Mouse (Mus musculus): ENCODE data around the gene Ankrd44. TPM values are rescaled to one million over a fixed set of nuclear protein-coding genes. Genes with fewer than 3 reads are reported as not detected.

Ankrd44 gene
- polyA plus RNA-seq, 1 experiment from 2014 or later = 33.0 TPM

DNA sequence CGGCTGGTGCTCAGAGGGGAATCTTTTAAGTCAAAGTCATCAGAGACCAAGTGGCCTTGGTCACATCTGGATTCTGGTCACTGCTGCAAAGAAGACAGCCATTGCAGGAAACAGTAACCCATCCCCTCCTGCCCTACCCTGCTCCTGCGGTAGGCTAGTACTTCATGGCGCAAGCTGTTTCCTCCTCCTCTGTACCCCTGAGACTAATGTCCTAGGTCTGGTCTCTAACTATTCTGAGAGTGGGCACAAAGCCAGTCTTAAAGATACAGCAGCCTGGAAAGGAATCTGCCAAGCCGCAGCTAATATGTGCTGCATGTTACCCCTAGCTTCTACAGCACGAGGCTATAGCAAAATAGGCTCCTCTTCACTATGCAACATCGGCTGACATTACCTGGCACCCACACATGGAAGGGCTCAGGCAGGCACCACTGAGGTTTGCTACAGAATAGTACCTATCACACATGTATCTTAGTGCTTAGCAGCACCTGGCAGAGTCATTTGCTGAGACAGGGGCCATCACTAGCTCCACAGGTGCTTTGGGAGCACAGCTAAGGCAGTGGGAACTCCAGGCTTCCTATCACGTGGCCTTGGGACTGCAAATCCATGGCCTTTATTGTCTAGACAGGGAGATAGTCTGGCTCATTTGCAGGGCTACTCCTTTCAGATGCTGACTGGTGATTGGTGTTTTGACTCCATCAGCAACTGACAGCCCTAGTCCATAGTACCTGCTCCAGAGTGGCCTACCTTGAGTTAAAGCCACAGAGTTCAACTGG, 13.7 kb downstream of the Ankrd44 start:
- 36% methylated on average over 7 of the region's 7 CpGs for WGBS (ENCODE audit: missing documents)
- no peaks in the 10 kb centered on the region for H3K36me3 ChIP-seq (ENCODE audit: inconsistent target)
- H3K4me3 ChIP-seq (ENCODE audit: inconsistent target) = no peak overlapping the region
- peaks cover 89% of the 10 kb centered on the region for H3K79me2 ChIP-seq (ENCODE audit: inconsistent target)
- no peak overlapping the region for H3K27ac ChIP-seq

DNA sequence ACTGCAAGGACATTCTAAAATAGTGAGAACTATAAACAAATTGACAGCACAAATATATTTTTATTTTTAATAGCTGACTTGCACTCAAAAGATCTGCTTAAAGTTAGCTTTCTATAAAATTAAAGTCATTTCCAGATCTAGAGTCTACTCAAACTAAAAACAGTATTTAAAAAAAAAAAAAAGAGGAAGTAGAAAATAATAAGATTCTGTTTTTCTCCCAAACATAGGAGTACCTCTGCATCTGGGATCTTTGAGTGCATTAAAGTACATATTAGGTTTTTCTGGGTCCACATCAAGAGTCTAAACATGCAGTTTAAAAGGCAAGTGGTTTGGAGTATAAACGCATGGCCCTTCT, 15.0 kb downstream of the Ankrd44 start:
- H3K4me3 ChIP-seq (ENCODE audit: inconsistent target) = no peak overlapping the region
- peaks cover 89% of the 10 kb centered on the region for H3K79me2 ChIP-seq (ENCODE audit: inconsistent target)
- H3K27ac ChIP-seq = peak overlapping the region; percentile 12; the same call in 1 of the 2 replicates
- no peaks in the 10 kb centered on the region for H3K36me3 ChIP-seq (ENCODE audit: inconsistent target)
- 27% methylated on average over 1 of the region's 1 CpGs for WGBS (ENCODE audit: missing documents)

DNA sequence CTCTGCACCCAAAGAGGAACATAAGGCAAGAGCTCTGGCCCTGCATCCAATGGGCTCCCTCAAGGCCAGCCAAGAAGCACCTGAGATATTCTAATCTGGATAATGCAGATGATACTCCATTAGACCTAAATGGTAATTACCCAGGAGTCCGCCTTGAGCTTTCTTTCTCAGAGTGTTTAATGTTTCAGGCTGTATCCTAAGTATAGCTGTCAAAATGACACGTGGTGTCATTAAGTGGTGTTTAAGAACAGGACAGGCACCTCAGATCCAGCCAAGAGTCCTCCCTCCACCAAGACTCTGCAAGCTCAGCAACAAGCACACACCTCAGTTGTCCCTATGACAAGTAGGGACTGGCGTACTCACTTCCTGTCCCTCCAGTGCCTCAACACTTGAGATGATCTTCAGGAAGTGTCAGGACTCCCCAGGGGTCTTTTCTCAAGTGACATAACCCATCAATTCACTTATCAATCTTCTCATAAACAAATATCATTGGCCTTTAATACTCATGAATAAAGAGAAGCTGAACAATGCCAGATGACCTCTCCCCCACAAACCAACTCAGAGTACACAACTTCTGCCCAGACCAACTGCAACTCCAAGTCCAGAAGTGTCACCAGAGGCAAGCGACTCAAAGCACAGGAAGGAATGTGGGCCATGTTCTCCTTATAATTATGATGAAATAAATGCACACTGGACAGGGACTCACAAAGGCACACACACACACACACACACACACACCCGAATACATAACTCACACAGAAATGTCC, 15.5 kb downstream of the Ankrd44 start:
- peak overlapping the region; percentile 12; the same call in 1 of the 2 replicates for H3K27ac ChIP-seq
- peaks cover 89% of the 10 kb centered on the region for H3K79me2 ChIP-seq (ENCODE audit: inconsistent target)
- no peaks in the 10 kb centered on the region for H3K36me3 ChIP-seq (ENCODE audit: inconsistent target)
- H3K4me3 ChIP-seq (ENCODE audit: inconsistent target) = no peak overlapping the region
- WGBS (ENCODE audit: missing documents) = 48% methylated on average over 5 of the region's 5 CpGs

DNA sequence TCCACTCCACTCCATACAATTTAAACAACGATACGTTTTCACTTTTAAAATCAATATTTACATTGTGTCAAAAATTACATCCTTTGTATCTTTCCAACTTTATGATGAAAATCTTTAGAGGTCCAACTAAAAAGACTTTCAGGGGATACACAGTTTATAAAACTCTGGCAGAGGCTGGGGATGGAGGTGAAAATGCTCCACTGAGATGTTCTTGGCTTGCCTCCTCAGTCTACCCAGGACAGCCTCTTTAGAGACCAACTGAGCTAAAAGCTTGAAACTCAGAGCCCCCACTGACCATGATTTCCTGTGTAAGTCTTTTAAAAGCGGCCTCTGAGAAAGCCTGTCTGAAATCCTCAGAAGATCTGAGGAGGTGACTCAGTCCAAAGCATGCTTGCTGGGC, 17.4 kb downstream of the Ankrd44 start:
- Histone ChIP-seq H3K4me3 (ENCODE audit: inconsistent target) (no peak overlapping the region), H3K27ac (no peak overlapping the region), H3K36me3 (ENCODE audit: inconsistent target) (no peaks in the 10 kb centered on the region), H3K79me2 (ENCODE audit: inconsistent target) (peaks cover 99% of the 10 kb centered on the region)
- WGBS (ENCODE audit: missing documents) = 85% methylated on average over 3 of the region's 3 CpGs

DNA sequence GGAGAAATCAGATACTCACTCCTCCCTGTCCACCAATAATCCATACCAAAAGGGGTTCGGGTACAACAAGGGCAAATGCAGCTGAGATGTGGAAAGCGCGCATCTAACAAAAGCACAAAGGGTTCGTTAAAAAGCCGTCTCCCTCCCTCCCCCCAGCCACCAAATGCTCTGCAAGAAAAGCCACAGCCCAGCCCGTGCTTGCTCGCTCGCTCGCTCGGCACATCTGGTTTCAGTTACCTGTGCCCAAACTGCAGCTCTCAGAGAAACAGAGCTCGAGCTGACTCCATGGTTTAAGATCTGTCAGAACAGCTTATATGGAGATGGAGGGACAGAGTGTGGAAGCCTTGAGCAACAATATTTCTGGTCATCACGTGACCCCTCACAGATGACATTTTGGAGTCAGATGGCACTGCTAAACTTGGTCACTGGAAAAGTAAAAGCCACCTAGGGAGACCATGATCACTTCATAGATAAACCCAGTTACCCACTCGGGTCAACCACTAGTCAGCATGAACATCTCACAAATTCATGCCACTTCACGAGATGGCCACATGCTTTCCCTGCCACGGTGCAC, 19.0 kb downstream of the Ankrd44 start:
- no peak overlapping the region for H3K27ac ChIP-seq
- no peak overlapping the region for H3K4me3 ChIP-seq (ENCODE audit: inconsistent target)
- H3K36me3 ChIP-seq (ENCODE audit: inconsistent target) = no peaks in the 10 kb centered on the region
- H3K79me2 ChIP-seq (ENCODE audit: inconsistent target) = peaks cover 100% of the 10 kb centered on the region
- 76% methylated on average over 15 of the region's 15 CpGs for WGBS (ENCODE audit: missing documents)

DNA sequence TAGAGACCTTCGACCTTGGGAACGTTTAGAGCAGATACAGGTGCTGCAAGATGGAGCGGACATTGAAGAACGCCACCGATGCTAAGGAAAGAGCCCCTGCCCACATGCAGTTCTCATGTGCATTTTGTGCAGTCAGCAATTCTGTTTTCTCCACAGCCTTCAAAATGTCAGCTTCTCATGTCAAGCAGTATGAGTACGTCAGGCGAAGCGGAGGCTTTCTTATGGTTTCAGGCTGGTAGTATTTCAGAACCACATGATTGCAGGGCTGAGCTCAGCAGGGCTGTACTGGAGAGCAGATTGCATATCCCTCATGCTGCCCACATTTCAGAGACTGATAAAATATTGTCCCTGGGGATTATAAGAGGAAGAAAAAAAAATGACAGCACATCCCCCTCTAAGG, 19.9 kb downstream of the Ankrd44 start:
- no peak overlapping the region for H3K4me3 ChIP-seq (ENCODE audit: inconsistent target)
- no peaks in the 10 kb centered on the region for H3K36me3 ChIP-seq (ENCODE audit: inconsistent target)
- peaks cover 100% of the 10 kb centered on the region for H3K79me2 ChIP-seq (ENCODE audit: inconsistent target)
- H3K27ac ChIP-seq = no peak overlapping the region
- 93% methylated on average over 8 of the region's 8 CpGs for WGBS (ENCODE audit: missing documents)

DNA sequence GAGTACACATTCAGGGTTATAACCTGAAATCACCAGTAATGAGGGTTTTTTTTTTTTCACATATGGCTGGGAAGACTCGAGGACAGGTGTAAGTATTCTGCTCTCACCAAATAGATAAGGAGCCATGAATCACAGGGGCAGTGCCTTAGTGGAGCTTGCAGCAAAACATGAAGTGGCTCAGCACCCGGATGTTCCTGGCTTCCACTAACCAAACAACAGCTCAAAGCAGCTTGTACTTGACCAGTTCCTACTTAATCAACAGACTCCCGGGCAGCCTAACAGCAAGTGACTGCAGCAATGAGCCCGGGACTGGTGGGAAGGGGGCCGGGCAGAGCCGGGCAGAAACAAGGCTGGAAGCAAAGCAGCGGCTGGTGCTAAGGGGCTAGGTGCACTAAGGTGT, 20.6 kb downstream of the Ankrd44 start:
- H3K79me2 ChIP-seq (ENCODE audit: inconsistent target) = peaks cover 100% of the 10 kb centered on the region
- 73% methylated on average over 7 of the region's 7 CpGs for WGBS (ENCODE audit: missing documents)
- H3K4me3 ChIP-seq (ENCODE audit: inconsistent target) = no peak overlapping the region
- no peak overlapping the region for H3K27ac ChIP-seq
- H3K36me3 ChIP-seq (ENCODE audit: inconsistent target) = no peaks in the 10 kb centered on the region

DNA sequence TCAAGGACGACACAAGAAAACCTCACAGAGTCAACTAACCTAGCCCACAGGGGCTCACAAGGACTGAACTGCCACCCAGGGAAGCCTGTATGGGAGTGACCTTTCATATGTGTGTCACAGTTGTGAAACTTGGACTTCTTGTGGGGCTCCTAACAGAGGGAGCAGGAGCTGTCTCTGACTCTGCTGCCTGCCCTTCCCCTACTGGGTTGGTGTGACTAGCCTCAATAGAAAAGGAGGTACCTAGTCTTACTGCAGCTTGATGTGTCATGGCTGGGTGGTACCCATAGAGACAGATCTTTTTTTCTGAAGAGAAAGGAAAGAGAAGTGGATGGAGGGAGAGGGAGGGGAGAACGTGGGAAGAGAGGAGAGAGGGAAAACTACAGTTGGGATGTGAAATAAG, 22.0 kb downstream of the Ankrd44 start:
- Histone ChIP-seq H3K27ac (no peak overlapping the region), H3K4me3 (ENCODE audit: inconsistent target) (no peak overlapping the region), H3K79me2 (ENCODE audit: inconsistent target) (peaks cover 100% of the 10 kb centered on the region), H3K36me3 (ENCODE audit: inconsistent target) (no peaks in the 10 kb centered on the region)
- WGBS (ENCODE audit: missing documents) = 81% methylated on average over 2 of the region's 2 CpGs

DNA sequence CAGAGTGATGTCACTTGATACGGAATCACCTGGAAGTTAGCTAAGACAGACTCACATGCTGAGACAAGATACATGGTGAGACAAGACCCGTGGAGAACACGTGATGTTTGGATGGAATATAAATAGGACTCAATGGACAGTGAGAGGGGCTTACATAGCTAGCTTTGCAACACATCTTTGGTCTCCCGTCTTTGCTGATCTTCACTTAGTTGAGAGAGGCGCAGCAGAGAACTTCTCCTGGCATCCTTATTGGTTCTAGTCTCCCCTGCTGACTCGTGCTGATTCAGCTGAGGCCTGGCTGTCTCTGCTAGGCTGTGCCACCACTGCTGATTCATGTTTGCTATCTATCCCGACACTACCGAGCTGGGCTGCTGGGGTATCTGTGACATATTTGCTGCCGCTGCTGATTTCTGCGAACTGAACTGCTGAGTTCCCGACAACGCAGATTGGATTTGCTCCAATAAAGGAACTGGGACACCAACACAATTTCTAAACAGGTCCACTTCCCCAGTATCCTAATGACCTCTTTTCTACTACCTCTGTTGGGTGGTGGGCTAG, 23.4 kb downstream of the Ankrd44 start:
- Histone ChIP-seq H3K79me2 (ENCODE audit: inconsistent target) (peaks cover 100% of the 10 kb centered on the region), H3K27ac (no peak overlapping the region), H3K36me3 (ENCODE audit: inconsistent target) (no peaks in the 10 kb centered on the region), H3K4me3 (ENCODE audit: inconsistent target) (no peak overlapping the region)
- 92% methylated on average over 12 of the region's 12 CpGs for WGBS (ENCODE audit: missing documents)

DNA sequence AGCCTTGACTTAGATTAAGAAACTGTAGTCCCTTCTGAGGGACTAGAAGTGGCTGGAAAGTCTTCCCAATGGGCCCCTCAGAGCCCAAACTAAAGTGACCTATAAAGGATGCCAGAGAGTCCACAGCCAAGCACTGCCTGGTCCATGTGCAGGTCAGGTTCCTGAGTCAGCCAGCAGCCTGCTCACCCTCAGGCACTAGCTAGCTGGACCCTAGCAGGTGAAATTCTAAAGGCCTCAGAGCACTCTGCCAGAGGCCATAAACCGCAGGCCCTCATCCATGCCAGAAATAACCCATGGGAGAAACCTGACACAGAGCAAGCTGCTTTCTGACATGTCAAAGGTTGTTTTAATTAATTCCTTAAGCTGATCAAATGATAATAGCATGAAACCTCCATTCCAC, 25.1 kb downstream of the Ankrd44 start:
- 83% methylated on average over 1 of the region's 1 CpGs for WGBS (ENCODE audit: missing documents)
- peaks cover 97% of the 10 kb centered on the region for H3K79me2 ChIP-seq (ENCODE audit: inconsistent target)
- H3K4me3 ChIP-seq (ENCODE audit: inconsistent target) = no peak overlapping the region
- no peaks in the 10 kb centered on the region for H3K36me3 ChIP-seq (ENCODE audit: inconsistent target)
- no peak overlapping the region for H3K27ac ChIP-seq

DNA sequence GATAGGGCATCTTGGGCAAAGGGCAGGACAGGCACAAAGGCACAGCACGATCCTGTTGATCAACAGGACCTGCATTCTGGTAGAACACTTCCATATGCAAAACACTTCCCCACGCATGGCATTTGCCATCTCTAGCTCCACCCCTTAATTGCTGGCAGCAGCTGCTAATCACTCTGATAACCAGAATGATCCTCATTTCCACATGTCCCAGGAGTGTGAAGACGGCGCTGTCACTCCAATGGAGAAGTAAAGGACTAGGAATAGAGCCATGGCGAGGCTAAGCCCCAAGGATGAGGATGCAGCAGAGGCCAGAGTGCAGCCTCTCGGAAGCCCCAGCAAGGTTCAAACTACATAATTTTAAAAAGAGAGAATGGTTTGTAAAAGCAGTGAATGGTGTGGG, 26.9 kb downstream of the Ankrd44 start:
- WGBS (ENCODE audit: missing documents) = 85% methylated on average over 6 of the region's 6 CpGs
- Histone ChIP-seq H3K36me3 (ENCODE audit: inconsistent target) (no peaks in the 10 kb centered on the region), H3K79me2 (ENCODE audit: inconsistent target) (peaks cover 80% of the 10 kb centered on the region), H3K27ac (no peak overlapping the region), H3K4me3 (ENCODE audit: inconsistent target) (no peak overlapping the region)

DNA sequence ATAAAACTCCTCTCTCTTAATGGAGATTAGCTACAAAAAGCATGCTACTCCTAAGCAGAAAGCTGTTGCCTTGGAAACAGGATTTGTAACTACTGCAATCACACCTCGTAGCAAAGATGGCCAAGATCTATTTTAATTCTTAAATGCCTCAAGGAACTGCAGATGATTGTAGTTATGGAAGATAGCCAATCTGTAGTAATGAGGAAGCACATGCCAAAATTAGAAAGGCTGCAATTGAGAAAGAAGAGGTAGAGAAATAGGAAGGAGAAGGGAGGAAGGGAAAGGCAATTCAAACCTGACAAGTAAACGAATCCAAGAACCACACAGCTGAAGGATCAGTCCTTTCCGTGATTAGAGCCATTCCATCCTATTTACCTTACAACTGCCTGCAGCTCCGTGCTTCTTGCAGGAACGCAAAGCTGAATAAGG, 27.5 kb downstream of the Ankrd44 start:
- H3K27ac ChIP-seq = no peak overlapping the region
- peaks cover 75% of the 10 kb centered on the region for H3K79me2 ChIP-seq (ENCODE audit: inconsistent target)
- 15% methylated on average over 5 of the region's 5 CpGs for WGBS (ENCODE audit: missing documents)
- H3K4me3 ChIP-seq (ENCODE audit: inconsistent target) = no peak overlapping the region
- no peaks in the 10 kb centered on the region for H3K36me3 ChIP-seq (ENCODE audit: inconsistent target)

DNA sequence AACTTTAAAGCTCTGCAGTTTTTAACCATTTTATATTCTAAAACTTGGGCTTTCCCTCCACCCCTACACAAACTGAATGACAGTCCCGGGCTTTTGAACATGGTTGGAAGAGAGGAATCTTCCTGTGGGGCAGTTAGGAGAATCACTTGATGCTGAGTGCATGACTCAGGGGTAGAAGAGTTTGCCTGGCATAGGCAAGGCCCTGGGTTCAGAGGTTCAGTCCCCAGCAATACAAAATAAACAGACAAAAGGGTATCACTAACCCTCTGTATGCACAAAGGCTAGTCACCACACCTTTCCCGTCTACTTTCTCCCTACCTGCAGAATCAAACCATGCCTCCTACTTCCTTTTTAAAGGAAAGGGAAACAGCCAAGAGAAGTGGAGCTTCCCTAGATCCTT, 28.5 kb downstream of the Ankrd44 start:
- H3K27ac ChIP-seq = no peak overlapping the region
- peaks cover 65% of the 10 kb centered on the region for H3K79me2 ChIP-seq (ENCODE audit: inconsistent target)
- 84% methylated on average over 2 of the region's 2 CpGs for WGBS (ENCODE audit: missing documents)
- no peak overlapping the region for H3K4me3 ChIP-seq (ENCODE audit: inconsistent target)
- H3K36me3 ChIP-seq (ENCODE audit: inconsistent target) = no peaks in the 10 kb centered on the region

DNA sequence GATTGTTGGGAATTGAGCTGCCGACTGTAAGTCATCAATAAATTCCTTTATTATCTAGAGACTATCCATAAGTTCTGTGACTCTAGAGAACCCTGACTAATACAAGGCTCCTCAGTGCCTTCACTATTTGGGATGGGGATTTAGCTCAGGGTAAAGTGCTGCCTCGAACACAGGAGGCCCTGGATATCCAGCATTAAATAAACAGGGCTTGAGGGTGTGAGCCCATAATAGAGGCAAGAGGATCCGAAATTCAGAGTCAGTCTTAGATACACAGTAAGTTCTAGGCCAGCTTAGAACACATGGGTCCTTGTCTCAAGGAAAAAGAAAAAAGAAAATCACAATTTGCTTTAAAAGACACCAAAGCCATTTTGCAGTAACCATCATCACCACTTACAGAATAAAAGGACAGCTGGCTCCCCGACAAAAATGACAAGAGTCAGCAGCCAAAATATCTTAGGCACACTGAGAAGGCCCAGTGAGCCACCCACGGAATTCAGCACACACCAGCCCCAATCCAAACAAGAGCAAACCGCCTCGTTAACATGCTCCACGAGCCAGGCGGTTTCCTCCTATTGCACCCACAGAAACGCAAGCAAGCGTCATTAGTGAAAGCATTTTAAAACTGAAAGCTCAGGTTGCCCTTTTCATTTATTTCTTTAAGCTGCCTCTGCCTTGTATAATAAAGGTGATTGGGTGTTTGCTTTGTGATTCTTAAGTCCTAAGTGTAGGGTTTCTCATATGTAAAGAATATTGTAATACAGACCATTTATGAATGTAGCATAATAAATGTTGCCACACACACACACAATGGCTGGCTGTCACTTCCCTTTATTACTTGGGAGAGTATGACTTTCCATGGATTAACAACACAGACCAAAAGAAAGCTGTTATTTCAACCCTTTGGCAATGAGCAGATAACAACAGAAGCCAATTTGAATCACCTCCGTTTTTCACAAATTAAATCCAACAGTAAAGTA, 29.8 kb downstream of the Ankrd44 start:
- H3K36me3 ChIP-seq (ENCODE audit: inconsistent target) = no peaks in the 10 kb centered on the region
- peak overlapping the region; percentile 13; the same call in 1 of the 2 replicates for H3K27ac ChIP-seq
- peaks cover 52% of the 10 kb centered on the region for H3K79me2 ChIP-seq (ENCODE audit: inconsistent target)
- H3K4me3 ChIP-seq (ENCODE audit: inconsistent target) = no peak overlapping the region; the same call in 1 of the 2 replicates
- 34% methylated on average over 11 of the region's 12 CpGs for WGBS (ENCODE audit: missing documents)

Data from macrophage (primary cell).